Mouse (Mus musculus): Measurements from ENCODE around the gene Wdr83os. TPM values are rescaled to one million over a fixed set of nuclear protein-coding genes. Genes with fewer than 3 reads are reported as not detected.
"Not testable (repeated sequence)": the region's sequence is repeated elsewhere in the genome, so short reads cannot be mapped to it uniquely, and the experiment has no call there.

Wdr83os gene
- total RNA-seq, 2 experiments from 2014 or later, result 55.0 to 65.7 TPM

GRCm38 (mm10) chr8:85073041-85073612, 7.4 kb upstream of the Wdr83os start:
- no peak for DNase-seq

DNA sequence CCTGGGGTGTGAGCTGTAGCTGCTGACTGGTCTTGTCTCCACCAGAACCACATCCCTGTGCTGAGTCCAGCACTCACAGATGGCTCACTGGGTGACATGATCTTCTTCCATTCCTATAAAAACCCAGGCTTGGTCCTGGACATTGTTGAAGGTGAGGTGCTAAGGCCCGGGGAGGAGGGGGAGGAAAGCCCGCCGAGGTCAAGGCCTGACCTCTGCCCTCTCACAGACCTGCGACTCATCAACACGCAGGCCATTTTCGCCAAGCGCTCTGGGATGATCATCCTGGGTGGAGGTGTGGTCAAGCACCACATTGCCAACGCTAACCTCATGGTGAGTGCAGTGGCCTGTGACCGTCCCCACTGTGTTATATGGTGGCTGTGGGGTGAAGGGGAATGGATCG, 6.4 kb upstream of the Wdr83os start:
- DNase-seq, result no peak

DNA sequence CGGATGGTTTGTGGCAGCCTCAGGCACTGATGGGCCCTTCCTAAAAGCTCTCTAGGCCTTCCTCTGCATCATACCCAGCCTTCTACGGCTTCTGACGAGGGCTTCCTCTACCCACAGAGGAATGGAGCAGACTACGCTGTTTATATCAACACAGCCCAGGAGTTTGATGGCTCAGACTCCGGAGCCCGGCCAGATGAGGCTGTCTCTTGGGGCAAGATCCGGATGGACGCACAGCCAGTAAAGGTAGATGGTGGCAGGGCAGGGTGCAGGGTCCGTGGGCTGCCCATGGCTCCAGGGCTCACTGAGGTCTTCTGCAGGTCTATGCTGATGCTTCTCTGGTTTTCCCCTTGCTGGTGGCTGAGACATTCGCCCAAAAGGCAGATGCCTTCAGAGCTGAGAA, 5.9 kb upstream of the Wdr83os start:
- no peak for DNase-seq

GRCm38 (mm10) chr8:85076001-85076400, 4.5 kb upstream of the Wdr83os start:
- DNase-seq, result no peak

- DNase-seq, result peak; percentile 71 to 72
Measured at GRCm38 (mm10) chr8:85076993-85077392, 3.5 kb upstream of the Wdr83os start.

- no peak for DNase-seq
Measured at GRCm38 (mm10) chr8:85080214-85080531, 367 bp upstream of the Wdr83os start.

DNA sequence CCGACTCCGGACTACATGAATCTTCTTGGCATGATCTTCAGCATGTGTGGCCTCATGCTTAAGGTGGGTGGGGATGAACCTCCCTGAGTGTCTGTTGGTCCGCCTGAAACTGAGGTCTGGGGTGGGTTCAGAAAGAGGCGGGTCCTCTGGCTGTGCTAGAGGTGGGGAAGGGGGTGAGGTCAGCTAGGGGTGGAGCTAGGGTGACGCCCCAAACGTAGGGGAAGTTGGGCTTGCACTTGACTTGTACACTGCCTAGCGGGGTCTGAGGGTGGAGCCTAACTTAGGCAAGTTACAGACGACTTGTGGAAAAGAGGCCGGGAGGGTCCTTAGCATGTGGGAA, 646 bp downstream of the Wdr83os start, which contains the start of gene Wdr83:
Wdr83 (minus strand) TSS at position 91 of the 340 bp plus-strand sequence.
- DNase-seq, result no peak

- DNase-seq, result not testable (repeated sequence)
Measured at GRCm38 (mm10) chr8:85082169-85082568, 1.6 kb downstream of the Wdr83os start.

GRCm38 (mm10) chr8:85083108-85083813, 2.7 kb downstream of the Wdr83os start, which contains the start of gene Man2b1:
Man2b1 (plus strand) TSS chr8:85083270.
- DNase-seq, result peak; percentile 87 to 89

DNA sequence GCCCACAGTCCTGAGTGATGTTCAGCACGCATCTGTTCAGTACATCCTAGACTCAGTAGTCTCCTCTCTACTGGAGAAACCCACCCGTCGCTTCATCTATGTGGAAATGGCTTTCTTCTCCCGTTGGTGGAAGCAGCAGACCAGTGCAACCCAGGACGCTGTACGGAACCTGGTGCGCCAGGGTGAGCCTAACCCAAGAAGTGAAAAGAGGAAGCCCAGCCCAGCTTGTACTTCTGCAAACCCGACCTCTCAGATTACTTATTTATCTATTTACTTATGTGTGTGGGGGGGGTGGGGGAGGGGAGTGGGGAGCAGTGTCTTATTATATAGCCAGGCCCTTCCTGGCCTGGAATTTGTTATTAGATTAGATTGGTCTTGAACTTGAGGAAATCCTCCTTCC, 4.1 kb downstream of the Wdr83os start:
- no peak for DNase-seq

GRCm38 (mm10) chr8:85086238-85086637, 5.7 kb downstream of the Wdr83os start:
- DNase-seq, result no peak

GRCm38 (mm10) chr8:85088771-85089170, 8.2 kb downstream of the Wdr83os start:
- no peak for DNase-seq

DNA sequence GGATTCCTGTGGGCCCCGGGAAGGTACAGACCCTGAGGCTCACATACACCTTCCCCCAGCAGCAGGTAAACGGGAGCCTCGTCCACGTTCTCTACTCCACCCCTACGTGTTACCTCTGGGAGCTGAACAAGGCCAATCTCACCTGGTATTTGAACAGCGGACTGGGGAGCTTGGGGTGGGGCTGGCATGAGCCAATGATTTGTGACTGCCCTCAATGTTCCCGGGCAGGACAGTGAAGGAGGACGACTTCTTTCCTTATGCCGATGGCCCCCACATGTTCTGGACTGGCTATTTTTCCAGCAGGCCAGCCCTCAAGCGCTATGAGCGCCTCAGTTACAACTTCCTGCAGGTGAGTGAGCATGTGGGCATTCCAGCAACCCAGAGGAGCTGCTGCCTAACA, 10.3 kb downstream of the Wdr83os start:
- DNase-seq, result no peak

DNA sequence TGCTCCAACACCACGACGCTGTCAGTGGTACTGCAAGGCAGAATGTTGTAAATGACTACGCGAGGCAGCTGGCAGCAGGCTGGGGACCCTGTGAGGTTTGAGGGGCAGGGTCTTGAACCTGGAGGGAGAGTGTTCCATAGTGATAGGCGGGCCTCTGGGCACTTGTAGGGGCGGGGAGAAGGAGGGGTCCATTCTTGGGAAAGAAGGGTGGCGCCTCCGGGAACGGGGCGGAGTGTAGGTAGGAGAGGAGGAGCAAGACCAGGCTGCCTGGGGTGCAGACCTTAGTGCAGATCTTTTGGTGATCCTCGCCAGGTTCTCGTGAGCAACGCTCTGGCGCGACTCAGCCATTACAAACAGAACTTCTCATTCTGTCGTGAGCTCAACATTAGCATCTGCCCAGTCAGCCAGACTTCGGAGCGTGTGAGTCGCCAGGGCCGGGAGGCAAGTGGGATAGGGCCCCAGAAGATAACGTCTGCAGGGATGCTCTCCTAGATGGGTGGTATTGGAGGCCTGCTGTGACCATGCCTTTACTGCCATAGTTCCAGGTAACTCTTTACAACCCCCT, 11.1 kb downstream of the Wdr83os start:
- no peak for DNase-seq

DNA sequence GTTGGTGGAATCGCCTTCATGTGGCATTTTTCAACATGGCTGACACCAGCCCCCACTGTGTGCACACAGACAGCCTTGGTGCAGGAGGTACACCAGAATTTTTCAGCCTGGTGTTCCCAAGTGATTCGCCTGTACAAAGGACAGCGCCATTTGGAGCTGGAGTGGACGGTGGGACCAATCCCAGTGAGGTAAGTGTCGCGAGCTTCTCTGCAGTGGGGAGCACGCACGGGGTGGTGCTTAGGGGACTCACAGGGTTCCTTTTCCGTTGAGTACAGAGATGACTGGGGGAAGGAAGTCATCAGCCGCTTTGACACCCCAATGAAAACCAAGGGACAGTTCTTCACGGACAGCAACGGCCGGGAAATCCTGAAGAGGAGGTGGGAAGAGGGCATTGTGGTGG, 14.5 kb downstream of the Wdr83os start:
- no peak for DNase-seq

DNA sequence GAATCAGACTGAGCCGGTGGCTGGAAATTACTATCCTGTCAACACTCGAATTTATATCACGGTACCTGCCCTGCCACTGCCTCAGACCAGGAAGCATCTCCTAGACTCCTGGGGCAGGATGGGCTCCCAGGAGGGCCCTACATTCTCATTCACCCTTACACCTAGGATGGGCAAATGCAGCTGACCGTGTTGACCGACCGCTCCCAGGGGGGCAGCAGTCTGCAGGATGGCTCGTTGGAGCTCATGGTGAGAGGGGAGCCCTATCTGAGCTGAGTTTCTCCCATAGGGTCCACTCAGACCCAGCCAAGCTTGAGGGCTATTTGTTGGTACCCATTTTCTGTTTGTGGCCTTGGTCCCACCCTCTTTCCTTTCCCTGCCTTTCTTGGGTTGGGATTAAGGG, 15.0 kb downstream of the Wdr83os start:
- DNase-seq, result no peak

DNA sequence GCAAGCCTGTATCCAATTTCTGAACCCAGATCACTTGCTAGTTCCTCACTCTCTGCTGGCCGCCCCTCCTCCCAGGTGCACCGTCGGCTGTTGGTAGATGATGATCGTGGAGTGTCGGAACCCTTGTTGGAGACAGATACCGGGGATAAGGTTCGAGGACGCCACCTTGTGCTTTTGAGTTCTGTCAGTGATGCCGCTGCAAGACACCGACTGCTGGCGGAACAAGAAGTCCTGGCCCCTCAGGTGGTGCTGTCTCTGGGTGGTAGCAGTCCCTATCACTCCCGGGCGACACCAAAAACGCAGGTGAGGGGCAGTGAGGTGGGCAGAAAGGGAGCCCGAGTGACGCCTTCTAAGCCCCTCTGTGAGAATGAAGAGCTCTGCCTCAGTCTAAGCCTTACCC, 15.7 kb downstream of the Wdr83os start:
- no peak for DNase-seq

DNA sequence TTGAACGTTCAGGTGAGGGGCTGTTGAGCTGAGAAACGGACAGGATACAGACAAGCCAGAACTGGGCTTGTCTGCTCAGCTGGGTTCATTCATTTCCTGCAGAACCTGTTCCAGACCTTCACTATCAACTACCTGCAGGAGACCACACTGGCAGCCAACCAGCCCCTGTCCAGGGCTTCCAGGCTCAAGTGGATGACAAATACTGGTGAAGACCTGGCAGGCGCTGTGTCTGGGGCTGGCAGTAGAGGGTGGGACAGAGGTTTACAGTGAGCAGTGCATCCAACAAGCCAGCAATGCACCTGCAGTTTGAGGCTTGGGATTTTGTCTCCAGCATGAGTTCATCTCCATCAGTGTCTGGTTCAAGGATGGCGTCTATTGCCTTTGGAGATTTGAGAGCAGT, 16.3 kb downstream of the Wdr83os start:
- DNase-seq, result no peak

DNA sequence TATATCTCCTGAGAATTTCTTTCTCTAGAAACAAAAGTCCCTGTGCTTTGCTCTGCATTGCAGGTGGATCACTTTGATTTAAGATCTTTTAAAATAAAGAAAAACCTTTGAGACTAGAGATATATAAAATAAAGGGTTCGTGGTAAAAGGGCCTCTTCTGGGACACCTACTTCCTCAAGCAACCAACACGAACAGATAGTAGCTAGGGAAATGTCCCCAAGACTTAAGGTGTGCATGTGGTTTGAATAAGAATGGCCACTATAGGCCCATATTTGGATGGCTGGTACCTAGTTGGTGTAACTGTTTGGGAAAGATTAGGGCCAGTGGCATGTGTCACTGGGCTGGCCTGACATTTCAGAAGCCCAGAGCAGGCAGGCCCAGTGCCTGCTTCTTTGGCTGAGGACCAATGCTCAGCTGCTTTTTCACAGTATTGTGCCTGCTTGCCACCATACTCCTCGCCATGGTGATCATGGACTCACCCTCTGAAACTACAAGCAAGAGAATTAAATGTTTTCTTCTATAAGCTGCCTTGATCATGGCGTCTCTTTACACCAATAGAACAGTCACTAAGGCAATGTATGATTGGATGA, 19.6 kb downstream of the Wdr83os start:
- no peak for DNase-seq

DNA sequence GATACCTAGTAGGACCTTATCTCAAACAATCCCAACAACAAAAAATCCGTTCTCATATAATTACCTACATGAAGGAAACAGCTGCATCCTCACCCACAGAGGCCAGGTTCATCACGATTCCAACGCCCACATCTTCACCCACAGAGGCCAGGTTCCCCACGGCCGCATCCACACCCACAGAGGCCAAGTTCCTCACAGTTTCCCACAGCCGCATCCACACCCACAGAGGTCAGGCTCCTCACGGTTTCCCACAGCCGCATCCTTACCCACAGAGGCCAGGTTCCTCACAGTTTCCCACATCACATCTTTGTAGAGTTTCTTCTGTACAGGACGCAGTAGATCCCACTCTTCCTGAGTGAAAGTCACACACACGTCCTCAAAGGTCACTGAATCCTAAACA, 32.7 kb downstream of the Wdr83os start:
- DNase-seq, result no peak

DNA sequence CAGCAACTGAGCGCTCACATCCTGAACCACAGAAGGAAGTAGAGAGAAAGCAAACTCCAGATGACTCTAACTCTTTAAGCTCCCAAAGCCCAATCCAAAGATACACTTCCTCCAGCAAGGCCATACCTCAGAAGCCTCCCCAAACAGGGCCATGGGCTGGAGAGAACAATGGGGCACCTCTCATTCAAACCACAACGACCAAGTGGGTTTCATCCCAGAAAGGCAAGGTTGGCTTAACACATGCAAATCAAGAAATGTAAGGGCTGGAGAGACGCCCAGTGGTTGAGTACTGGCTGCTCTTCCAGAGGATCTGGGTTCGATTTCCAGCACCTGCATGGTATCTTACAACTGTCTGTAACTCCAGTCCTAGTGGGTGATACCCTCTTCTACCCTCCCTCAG, 35.0 kb downstream of the Wdr83os start:
- no peak for DNase-seq

- no peak for DNase-seq
Measured at GRCm38 (mm10) chr8:85116984-85117383, 36.4 kb downstream of the Wdr83os start.

GRCm38 (mm10) chr8:85119052-85119981, 38.8 kb downstream of the Wdr83os start:
- peak; percentile 76 to 78 for DNase-seq
